Mouse (Mus musculus) embryonic fibroblast, embryonic 13.5 days (primary cell): Measurements from ENCODE around the gene Hyls1.
A peak's percentile ranks its signal among the peaks of the same experiment; 100 is the strongest.

Experiments
- CTCF ChIP-seq: IDR thresholded peaks from 2 replicates; pipeline ENCODE4 v1.5.1; 2011; ENCODE audit warnings: mild to moderate bottlenecking, control low read depth, low read length, moderate library complexity, borderline replicate concordance; ENCODE audit not compliant: insufficient read depth
- POLR2A ChIP-seq: IDR thresholded peaks from 2 replicates; pipeline ENCODE4 v1.6.1; 2011; ENCODE audit warnings: low read depth, mild to moderate bottlenecking, control low read depth, low read length, moderate library complexity

GRCm38 (mm10) chr9:35569571-35570534 is at the start of gene Hyls1, which contains the start of gene Pate2:
- TF ChIP-seq POLR2A: peak; percentile 95
- TF ChIP-seq CTCF: no peak
